Mouse (Mus musculus): ENCODE measurements at regions not wholly inside any gene's neighbourhood (a gene's known extent, or its start where the extent isn't known, plus 50 kb on each side); places are given as distances from the start of the nearest gene placed in this dataset.

- TF ChIP-seq POLR2A (IDR thresholded peaks at IDR 0.05; ENCODE audit: control insufficient read depth, extremely low read depth, insufficient read depth, low read length, poor library complexity) (no peak), CTCF (IDR thresholded peaks at IDR 0.05; ENCODE audit: borderline replicate concordance, control insufficient read depth, extremely low read depth, insufficient read depth, low read length, poor library complexity) (no peak)
- Histone ChIP-seq H3K4me1 (replicated peaks; ENCODE audit: control insufficient read depth, insufficient read depth, low read length) (no peaks in the 10 kb centered on the region), H3K36me3 (ENCODE audit: control insufficient read depth, insufficient read depth, low read length) (no peaks in the 10 kb centered on the region), H3K4me3 (ENCODE audit: control insufficient read depth, insufficient read depth, low read length) (no peak overlapping the region), H3K27me3 (ENCODE audit: control insufficient read depth, insufficient read depth, low read length) (no peaks in the 10 kb centered on the region), H3K27ac (ENCODE audit: control insufficient read depth, insufficient read depth, low read length) (no peak overlapping the region)
- WGBS, result 79% methylated on average over 9 of the region's 9 CpGs
- no peak for DNase-seq
Measured at GRCm38 (mm10) chr12:71546523-71547265, 237.0 kb downstream of the Dact1 start.

- DNase-seq, result no peak
- H3K4me3 ChIP-seq (ENCODE audit: control insufficient read depth, insufficient read depth, low read length), result no peak overlapping the region
- 26% methylated on average over 6 of the region's 6 CpGs for whole genome bisulfite sequencing
- no peaks in the 10 kb centered on the region for H3K27me3 ChIP-seq (ENCODE audit: control insufficient read depth, insufficient read depth, low read length)
- H3K4me1 ChIP-seq (replicated peaks; ENCODE audit: control insufficient read depth, insufficient read depth, low read length), result no peaks in the 10 kb centered on the region
- TF ChIP-seq POLR2A (IDR thresholded peaks at IDR 0.05; ENCODE audit: control insufficient read depth, extremely low read depth, insufficient read depth, low read length, poor library complexity) (no peak), CTCF (IDR thresholded peaks at IDR 0.05; ENCODE audit: borderline replicate concordance, control insufficient read depth, extremely low read depth, insufficient read depth, low read length, poor library complexity) (no peak)
- H3K27ac ChIP-seq (ENCODE audit: control insufficient read depth, insufficient read depth, low read length), result no peak overlapping the region
- H3K36me3 ChIP-seq (ENCODE audit: control insufficient read depth, insufficient read depth, low read length), result no peaks in the 10 kb centered on the region
Measured at GRCm38 (mm10) chr12:71549336-71549735, 239.7 kb downstream of the Dact1 start.

GRCm38 (mm10) chr12:71554212-71554611 is 244.5 kb downstream of the Dact1 start:
- Histone ChIP-seq H3K4me1 (replicated peaks; ENCODE audit: control insufficient read depth, insufficient read depth, low read length) (no peaks in the 10 kb centered on the region), H3K4me3 (ENCODE audit: control insufficient read depth, insufficient read depth, low read length) (no peak overlapping the region), H3K27ac (ENCODE audit: control insufficient read depth, insufficient read depth, low read length) (no peak overlapping the region), H3K27me3 (ENCODE audit: control insufficient read depth, insufficient read depth, low read length) (no peaks in the 10 kb centered on the region), H3K36me3 (ENCODE audit: control insufficient read depth, insufficient read depth, low read length) (no peaks in the 10 kb centered on the region)
- TF ChIP-seq POLR2A (IDR thresholded peaks at IDR 0.05; ENCODE audit: control insufficient read depth, extremely low read depth, insufficient read depth, low read length, poor library complexity) (no peak), CTCF (IDR thresholded peaks at IDR 0.05; ENCODE audit: borderline replicate concordance, control insufficient read depth, extremely low read depth, insufficient read depth, low read length, poor library complexity) (no peak)
- no peak for DNase-seq
- WGBS, result 86% methylated on average over 2 of the region's 2 CpGs

DNA sequence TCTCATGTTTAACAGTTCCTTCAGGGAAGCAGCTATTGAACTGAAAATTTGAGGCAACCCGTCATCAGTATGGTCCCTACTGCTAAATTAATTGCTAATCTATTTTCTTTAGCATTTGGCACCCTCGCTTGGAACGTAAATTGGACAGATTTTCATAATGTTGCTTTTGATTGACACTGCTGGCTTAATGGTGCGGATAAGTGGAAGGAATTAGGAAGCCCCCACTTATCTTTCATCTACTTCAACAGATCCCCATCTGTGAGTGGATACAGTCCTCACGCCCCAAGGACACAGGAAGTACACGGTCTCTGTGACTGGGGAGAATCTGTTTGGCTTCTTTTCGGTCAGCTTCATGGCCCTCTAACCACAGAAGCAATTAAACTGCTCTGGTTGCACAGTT is 251.6 kb downstream of the Dact1 start:
- WGBS, result 88% methylated on average over 7 of the region's 7 CpGs
- Histone ChIP-seq H3K36me3 (ENCODE audit: control insufficient read depth, insufficient read depth, low read length) (no peaks in the 10 kb centered on the region), H3K4me3 (ENCODE audit: control insufficient read depth, insufficient read depth, low read length) (no peak overlapping the region), H3K4me1 (replicated peaks; ENCODE audit: control insufficient read depth, insufficient read depth, low read length) (no peaks in the 10 kb centered on the region), H3K27ac (ENCODE audit: control insufficient read depth, insufficient read depth, low read length) (no peak overlapping the region), H3K27me3 (ENCODE audit: control insufficient read depth, insufficient read depth, low read length) (no peaks in the 10 kb centered on the region)
- DNase-seq, result no peak
- TF ChIP-seq CTCF (IDR thresholded peaks at IDR 0.05; ENCODE audit: borderline replicate concordance, control insufficient read depth, extremely low read depth, insufficient read depth, low read length, poor library complexity), result no peak
- no peak for TF ChIP-seq POLR2A (IDR thresholded peaks at IDR 0.05; ENCODE audit: control insufficient read depth, extremely low read depth, insufficient read depth, low read length, poor library complexity)

- Histone ChIP-seq H3K4me3 (ENCODE audit: control insufficient read depth, insufficient read depth, low read length) (no peak overlapping the region), H3K4me1 (replicated peaks; ENCODE audit: control insufficient read depth, insufficient read depth, low read length) (no peaks in the 10 kb centered on the region), H3K36me3 (ENCODE audit: control insufficient read depth, insufficient read depth, low read length) (no peaks in the 10 kb centered on the region), H3K27me3 (ENCODE audit: control insufficient read depth, insufficient read depth, low read length) (no peaks in the 10 kb centered on the region), H3K27ac (ENCODE audit: control insufficient read depth, insufficient read depth, low read length) (no peak overlapping the region)
- TF ChIP-seq CTCF (IDR thresholded peaks at IDR 0.05; ENCODE audit: borderline replicate concordance, control insufficient read depth, extremely low read depth, insufficient read depth, low read length, poor library complexity), result no peak
- no peak for TF ChIP-seq POLR2A (IDR thresholded peaks at IDR 0.05; ENCODE audit: control insufficient read depth, extremely low read depth, insufficient read depth, low read length, poor library complexity)
- DNase-seq, result no peak
- 91% methylated on average over 8 of the region's 8 CpGs for WGBS
Measured at GRCm38 (mm10) chr12:71561918-71562572, 252.4 kb downstream of the Dact1 start.

GRCm38 (mm10) chr12:71563219-71563618 is 253.5 kb downstream of the Dact1 start:
- DNase-seq, result no peak
- TF ChIP-seq POLR2A (IDR thresholded peaks at IDR 0.05; ENCODE audit: control insufficient read depth, extremely low read depth, insufficient read depth, low read length, poor library complexity) (no peak), CTCF (IDR thresholded peaks at IDR 0.05; ENCODE audit: borderline replicate concordance, control insufficient read depth, extremely low read depth, insufficient read depth, low read length, poor library complexity) (no peak)
- no peaks in the 10 kb centered on the region for H3K36me3 ChIP-seq (ENCODE audit: control insufficient read depth, insufficient read depth, low read length)
- WGBS, result 95% methylated on average over 4 of the region's 4 CpGs
- no peaks in the 10 kb centered on the region for H3K27me3 ChIP-seq (ENCODE audit: control insufficient read depth, insufficient read depth, low read length)
- H3K27ac ChIP-seq (ENCODE audit: control insufficient read depth, insufficient read depth, low read length), result no peak overlapping the region
- no peak overlapping the region for H3K4me3 ChIP-seq (ENCODE audit: control insufficient read depth, insufficient read depth, low read length)
- H3K4me1 ChIP-seq (replicated peaks; ENCODE audit: control insufficient read depth, insufficient read depth, low read length), result no peaks in the 10 kb centered on the region
